Mouse (Mus musculus): ENCODE data around the gene Rarres2.

Gene Rarres2

DNA sequence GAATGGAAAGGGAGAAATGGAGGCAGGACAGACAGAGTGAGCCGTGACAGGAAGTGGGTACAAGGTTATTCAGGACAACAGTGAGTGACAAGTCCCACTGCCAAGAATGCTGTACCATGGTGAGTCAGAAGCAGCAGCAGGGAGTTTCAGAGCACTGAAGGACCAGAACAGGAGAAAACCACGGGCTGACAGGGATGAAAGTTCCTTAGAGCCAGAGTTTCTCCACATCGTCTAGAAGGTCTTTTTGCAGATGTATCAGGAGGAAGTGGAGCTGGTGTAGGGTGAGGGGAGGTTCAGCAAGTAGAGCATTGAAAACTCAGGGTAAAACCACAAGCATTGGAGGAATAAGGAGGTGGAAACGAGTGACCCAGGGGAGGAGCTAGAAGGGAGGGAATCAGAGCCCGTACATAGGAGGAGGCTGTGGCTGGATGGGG, 6.6 kb upstream of the Rarres2 start:
- DNase-seq (ENCODE audit: low spot score in 2 of 2), result no peak

- no peak for DNase-seq (ENCODE audit: low spot score in 2 of 2)
These were observed 6.1 kb upstream of the Rarres2 start for GRCm38 (mm10) chr6:48578736-48579135.

DNA sequence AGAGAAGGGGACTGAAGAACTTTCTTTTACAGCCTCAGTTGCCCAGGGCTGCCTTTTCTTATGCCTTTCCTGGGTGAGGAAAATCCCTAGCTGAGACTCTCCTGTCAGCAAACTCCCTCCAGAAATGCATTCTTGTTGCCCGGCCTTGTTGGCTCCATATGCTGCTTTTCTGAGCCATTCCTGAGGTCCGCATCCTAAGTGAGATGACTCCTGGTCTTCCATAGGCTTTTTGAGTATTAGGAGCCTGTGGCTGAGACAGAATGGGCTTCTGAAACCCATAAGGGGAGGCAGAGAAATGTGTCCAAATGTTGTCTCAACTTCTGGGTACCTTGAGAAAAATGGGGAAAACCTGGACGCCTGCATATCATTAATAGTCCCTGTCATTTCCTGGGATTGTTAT, 1.4 kb upstream of the Rarres2 start:
- DNase-seq (ENCODE audit: low spot score in 2 of 2), result no peak

GRCm38 (mm10) chr6:48573280-48573679, 691 bp upstream of the Rarres2 start:
- DNase-seq (ENCODE audit: low spot score in 2 of 2), result no peak

GRCm38 (mm10) chr6:48572014-48572413, 575 bp downstream of the Rarres2 start:
- no peak for DNase-seq (ENCODE audit: low spot score in 2 of 2)

GRCm38 (mm10) chr6:48569065-48569807, 3.4 kb downstream of the Rarres2 start:
- DNase-seq (ENCODE audit: low spot score in 2 of 2), result no peak

DNA sequence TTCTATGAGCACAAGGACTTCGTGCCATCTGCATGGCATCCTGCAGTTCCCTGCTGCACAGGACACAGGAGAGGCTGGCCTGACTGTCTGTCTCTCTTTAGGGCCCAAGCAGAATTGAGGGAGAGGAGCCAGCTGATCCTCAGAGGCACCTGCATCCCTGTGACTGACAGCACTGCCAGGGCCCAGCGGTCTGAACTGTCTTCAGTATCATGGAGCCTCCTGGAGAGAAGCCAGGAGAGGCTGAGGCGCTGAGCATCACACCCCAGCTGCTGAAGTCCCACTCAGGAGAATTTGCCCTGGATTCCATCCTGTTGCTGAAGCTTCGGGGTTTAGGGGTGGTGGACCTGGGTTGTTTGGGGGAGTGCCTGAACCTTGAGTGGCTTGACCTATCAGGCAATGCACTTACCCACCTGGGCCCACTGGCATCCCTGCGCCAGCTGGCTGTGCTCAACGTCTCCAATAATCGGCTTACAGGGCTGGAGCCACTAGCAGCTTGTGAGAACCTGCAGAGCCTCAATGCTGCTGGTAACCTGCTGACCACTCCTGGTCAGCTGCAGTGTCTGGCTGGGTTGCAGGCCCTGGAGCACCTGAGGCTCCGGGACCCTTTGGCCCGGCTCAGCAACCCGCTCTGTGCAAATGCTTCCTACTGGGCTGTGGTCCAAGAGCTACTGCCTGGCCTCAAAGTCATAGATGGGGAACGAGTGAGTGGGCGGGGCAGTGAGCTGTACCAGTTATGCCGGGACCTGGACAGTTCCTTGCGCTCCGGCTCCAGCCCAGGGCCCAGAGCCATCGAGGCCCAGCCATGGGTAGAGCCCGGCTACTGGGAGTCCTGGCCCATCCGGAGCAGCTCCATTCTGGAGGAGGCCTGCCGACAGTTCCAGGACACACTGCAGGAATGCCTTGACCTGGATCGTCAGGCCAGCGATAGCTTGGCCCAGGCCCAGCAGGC, 4.3 kb downstream of the Rarres2 start:
- no peak for DNase-seq (ENCODE audit: low spot score in 2 of 2)

DNA sequence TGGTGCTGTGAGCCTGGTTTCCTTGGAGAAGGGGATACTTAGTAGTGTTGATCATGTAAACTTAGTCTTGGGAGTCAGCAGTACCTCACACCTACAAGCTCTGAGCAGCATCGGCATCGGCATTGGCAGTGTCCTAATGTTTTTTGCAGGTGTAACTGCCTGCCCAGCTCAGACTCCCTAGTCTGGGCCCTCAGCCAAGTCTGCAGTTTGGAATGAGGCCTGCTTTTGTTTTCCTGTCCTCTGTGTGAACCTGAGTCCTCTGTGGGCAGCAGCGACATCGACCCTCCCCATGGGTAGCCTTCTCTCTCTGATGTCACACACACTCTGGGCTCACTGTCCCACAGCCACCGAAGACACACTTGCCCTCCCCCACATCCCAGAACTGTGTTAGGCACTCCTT, 6.3 kb downstream of the Rarres2 start:
- DNase-seq (ENCODE audit: low spot score in 2 of 2), result no peak

DNA sequence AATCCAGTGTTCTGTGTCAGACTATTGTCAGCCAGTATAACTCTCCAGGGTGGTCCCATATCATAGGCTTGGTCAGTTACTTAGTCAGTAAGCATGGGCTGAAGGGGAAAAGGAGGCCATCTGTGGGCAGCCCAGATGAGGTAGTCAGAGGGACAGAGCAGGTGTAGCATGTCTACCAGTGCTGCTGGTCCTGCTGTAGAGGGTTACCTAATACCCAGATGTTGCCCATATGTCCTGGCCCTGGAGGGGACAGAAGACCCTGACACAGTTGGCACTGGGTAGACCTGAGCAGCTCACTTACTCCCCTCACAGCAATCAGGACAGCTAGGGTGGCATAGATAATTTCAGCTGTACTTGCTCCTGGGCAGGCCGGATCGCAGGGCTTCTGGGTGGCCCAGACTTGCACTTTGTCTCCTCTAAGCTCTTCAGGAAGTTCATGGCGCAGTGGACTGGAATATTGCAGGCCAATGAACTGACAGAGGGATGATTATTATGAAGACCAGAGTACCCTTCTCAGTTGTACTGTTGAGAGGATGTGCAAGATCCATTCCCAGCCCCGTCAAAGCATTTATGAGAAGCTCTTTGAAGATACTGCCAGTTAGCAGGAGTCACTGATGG, 6.8 kb downstream of the Rarres2 start:
- DNase-seq (ENCODE audit: low spot score in 2 of 2), result no peak

DNA sequence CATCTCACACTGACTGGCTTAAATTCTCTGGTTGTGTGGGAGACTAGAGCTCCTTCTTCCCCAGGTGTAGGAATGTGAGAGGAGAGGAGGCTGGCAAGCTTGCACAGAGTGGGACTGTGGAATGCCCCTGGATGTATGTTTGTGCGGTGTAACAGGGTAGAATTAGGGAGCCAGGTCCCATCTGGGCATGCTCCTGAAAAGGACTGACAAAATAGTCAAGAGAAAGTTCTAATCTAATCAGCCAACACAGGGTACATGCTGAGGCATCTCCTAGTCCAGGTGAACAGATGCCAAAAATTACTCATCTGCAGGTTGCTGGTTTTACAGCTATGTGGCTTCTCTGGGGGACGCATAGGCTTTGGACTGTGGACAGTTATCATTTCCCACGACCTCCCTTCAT, 16.6 kb downstream of the Rarres2 start:
- no peak for DNase-seq (ENCODE audit: low spot score in 2 of 2)

DNA sequence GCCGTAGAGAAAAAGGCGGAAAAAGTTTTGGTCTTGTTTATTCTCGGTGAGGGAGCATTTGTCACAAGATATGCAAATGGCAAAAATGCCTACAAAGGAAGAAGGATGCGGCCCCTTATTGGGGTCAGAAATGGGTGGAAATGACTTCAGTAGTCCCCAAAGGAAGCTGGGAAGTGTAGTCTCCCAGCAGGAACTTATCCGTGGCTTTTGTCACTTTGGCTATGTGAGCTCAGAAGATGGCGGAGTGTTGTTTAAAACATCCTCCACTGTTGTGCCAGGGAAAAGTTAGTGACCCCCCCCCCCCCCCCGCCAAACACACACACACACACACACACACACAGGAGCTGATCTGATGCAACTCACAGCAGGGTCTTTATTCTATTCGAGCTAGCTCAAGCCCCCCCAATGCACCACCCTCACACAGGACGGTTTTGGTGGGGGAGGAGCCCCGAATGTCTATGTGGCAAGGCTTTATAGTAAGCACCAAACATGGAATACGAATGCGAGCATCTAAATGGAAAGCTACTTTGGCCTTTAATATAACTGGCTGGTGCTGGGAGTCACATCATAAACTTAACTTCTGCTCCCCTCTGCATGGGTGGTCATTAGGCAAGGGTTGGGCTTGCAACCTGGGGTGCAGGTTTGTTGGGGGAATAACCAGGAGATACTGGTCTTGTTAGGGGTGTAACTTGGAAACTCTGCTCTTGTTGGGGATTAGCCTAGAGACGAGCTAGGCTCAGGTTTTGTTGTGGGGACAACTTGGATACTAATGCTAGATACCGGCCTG, 17.3 kb downstream of the Rarres2 start:
- peak in 1 of 2 experiments; percentile 10 for DNase-seq (ENCODE audit: low spot score in 2 of 2)

GRCm38 (mm10) chr6:48554280-48555103, 18.1 kb downstream of the Rarres2 start, which contains the start of gene Lrrc61:
Gene Lrrc61, plus strand, starts transcription at chr6:48554796.
- peak; percentile 92 to 93 for DNase-seq (ENCODE audit: low spot score in 2 of 2)

DNA sequence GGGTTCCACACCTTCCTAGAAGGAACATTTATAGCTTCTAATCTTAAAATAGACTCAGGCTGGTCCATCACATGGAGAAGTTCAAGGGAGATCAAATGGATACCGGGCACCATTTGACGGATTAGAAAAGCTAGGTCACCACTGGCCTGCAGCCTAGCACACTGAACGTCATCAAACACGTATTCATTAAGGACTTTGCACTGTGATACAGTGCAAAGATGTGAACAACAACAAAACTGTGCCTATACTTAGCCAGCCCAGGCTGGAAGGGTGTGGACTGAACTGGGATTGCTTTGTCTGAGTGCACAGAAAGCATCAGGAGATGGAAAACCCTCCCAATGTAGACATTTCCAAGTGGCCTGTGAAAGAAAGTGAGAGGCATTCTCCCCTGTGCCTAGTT, 18.8 kb downstream of the Rarres2 start:
- DNase-seq (ENCODE audit: low spot score in 2 of 2), result no peak

DNA sequence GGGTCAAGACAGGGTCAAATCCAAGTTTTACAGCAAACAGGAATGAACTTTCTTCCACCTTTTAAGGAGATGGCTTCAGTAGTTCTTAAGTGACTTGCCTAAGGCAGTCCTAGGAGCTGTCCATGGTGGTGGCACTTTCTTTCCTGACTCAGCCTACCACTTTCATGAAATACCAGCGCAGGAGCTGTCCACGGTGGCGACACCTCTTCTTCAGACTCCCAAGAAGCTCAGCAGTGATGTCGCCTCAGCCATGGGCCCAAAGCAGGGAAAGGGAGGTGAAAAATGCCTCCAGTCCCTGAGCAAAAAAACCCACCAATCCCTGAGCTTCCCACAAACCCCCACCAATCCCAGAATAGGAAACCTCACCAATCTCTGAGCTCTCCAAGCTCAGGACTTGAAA, 19.7 kb downstream of the Rarres2 start:
- peak in 1 of 2 experiments; percentile 33 for DNase-seq (ENCODE audit: low spot score in 2 of 2)

DNA sequence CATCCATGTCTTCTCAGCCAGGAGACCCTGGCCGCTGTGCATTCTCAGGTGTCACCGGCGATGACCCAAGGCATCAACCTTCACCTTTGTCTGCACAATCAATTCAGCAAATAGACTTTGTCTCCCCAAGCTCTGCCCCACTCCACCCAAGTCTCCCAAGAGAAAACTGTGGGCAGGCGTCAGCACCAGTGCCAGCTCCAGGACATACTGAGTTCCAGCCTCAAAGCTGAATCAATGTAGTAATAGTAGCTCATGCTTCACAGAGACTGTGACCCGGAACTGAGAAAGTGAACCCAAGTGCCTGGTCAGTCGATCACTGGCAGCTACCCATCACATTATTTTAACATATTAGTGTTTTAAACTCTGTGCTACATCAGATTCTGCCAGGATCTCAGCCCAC, 24.3 kb downstream of the Rarres2 start:
- no peak for DNase-seq (ENCODE audit: low spot score in 2 of 2)

- DNase-seq (ENCODE audit: low spot score in 2 of 2), result no peak
These were observed 25.7 kb downstream of the Rarres2 start for GRCm38 (mm10) chr6:48546858-48547257.

DNA sequence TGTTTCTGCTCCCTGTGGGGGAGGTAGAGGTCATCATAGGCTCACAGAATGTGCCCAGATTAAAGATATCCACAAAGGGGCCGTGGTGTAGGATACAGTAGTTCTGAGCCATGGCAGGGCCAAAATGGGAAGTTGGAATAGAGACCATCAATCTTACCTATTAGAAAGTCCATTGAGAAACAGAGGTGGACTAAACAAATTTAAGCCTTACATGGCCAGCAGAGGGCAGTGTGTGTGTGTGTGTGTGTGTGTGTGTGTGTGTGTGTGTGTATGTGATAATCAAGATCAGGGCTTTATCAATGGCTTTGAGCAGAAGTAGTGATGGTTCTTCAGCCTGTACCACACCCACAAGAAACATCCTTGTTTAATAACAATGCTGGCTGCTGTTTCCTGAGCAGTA, 26.3 kb downstream of the Rarres2 start:
- DNase-seq (ENCODE audit: low spot score in 2 of 2), result peak; percentile 40 to 50

DNA sequence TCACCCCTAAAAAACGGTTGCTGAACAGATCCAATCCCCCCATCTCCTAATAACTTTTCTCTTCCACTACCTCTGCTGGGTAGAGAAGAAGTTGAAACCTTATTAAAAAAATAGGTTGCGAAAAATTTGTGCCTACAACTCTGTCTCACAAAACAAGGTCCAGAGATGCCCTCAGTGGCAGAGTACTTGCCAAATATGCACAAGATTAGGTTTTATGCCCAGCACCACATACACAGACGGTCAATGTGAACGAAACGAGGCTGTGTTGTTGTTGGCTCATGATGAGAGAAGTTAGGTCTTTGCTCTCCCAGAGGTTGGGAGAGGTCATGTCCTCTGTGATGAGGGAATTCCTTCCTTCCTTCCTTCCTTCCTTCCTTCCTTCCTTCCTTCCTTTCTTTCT, 27.3 kb downstream of the Rarres2 start:
- DNase-seq (ENCODE audit: low spot score in 2 of 2), result no peak

DNA sequence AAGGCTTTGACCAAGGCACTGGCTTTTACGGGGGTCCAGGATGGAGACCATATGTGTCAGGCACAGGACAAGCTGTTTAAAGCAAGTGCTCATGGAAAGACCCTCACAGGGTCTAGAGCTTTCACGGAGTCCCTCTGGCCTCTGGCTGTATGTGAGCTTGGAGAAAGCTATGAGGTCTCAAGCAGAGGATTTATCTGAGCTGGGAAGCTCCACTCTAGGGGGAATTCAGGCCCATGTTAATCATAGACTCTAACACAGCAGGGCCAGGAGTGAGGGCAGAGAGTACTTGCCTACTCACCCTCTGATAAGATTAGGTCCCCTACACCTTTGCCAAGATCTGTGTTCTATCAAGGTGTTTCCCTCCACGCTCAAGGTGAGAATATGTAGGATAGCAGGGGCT, 30.0 kb downstream of the Rarres2 start:
- no peak for DNase-seq (ENCODE audit: low spot score in 2 of 2)

GRCm38 (mm10) chr6:48541560-48542450, 30.8 kb downstream of the Rarres2 start:
- DNase-seq (ENCODE audit: low spot score in 2 of 2), result no peak
